Mouse (Mus musculus): Measurements from ENCODE around the gene Cbl. TPM values are rescaled to one million over a fixed set of nuclear protein-coding genes. Genes with fewer than 3 reads are reported as not detected.

Gene Cbl
- 19.6 and 20.3 TPM in 2 replicates for polyA plus RNA-seq (2016; fragmentation: Nextera tagmentation; extraction: Ambion mirVana)

- H3K4me1 ChIP-seq = peaks cover 11% of the 10 kb centered on the region
- H3K27ac ChIP-seq = peak within 1 kb of the TSS; percentile 96
- no peaks in the 10 kb centered on the region for H3K36me3 ChIP-seq
- WGBS = 0% methylated on average over 39 of the region's 76 CpGs
- peak within 1 kb of the TSS; percentile 78 for H3K4me3 ChIP-seq
- no peaks in the 10 kb centered on the region for H3K9me3 ChIP-seq
- peak within 1 kb of the TSS; percentile 78 for H3K9ac ChIP-seq
- H3K27me3 ChIP-seq = no peaks in the 10 kb centered on the region
- peak within 1 kb of the TSS; percentile 60 for H3K4me2 ChIP-seq (replicated peaks)
- ATAC-seq (ENCODE audit: insufficient number of reproducible peaks, insufficient read depth, low FRiP score, low TSS enrichment) = peak; percentile 90
These were observed at the start of gene Cbl for GRCm38 (mm10) chr9:44233802-44234478. Gene Cbl, minus strand, starts transcription at chr9:44234049.

GRCm38 (mm10) chr9:44283183-44283582 lies 49.3 kb upstream of the Cbl start:
- ATAC-seq (ENCODE audit: insufficient number of reproducible peaks, insufficient read depth, low FRiP score, low TSS enrichment) = no peak
- H3K9ac ChIP-seq = no peak overlapping the region
- H3K27ac ChIP-seq = no peak overlapping the region
- H3K4me2 ChIP-seq (replicated peaks) = no peak overlapping the region
- 0 out of 2 replicates have a peak, but pooled peaks cover 4% of the 10 kb centered on the region for H3K36me3 ChIP-seq
- no peaks in the 10 kb centered on the region for H3K9me3 ChIP-seq
- H3K27me3 ChIP-seq = peaks cover 26% of the 10 kb centered on the region
- H3K4me1 ChIP-seq = peaks cover 9% of the 10 kb centered on the region; the same call in 1 of the 2 replicates
- WGBS = 60% methylated on average over 5 of the region's 5 CpGs
- H3K4me3 ChIP-seq = no peak overlapping the region

- 89% methylated on average over 4 of the region's 4 CpGs for WGBS
These were observed 36.1 kb upstream of the Cbl start for GRCm38 (mm10) chr9:44269973-44270372.

DNA sequence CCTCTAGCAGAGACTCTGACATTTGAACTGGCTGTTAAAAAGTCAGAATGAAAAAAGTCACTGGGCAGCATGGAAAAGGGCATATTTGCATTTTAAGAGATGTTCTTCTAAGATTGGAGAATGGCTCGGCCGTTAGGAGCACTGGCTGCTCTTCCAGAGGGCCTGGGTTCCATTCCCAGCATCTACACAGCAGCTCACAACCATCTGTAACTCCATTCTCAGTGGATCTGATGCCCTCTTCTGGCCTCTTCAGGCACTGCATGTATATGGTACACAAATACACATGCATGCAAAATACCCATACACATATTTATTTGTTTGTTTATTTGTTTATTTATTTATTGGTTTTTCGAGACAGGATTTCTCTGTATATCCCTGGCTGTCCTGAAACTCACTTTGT lies 35.2 kb upstream of the Cbl start:
- 0 out of 2 replicates have a peak, but pooled peaks cover 2% of the 10 kb centered on the region for H3K27me3 ChIP-seq
- H3K27ac ChIP-seq = no peak overlapping the region
- H3K9ac ChIP-seq = no peak overlapping the region
- ATAC-seq (ENCODE audit: insufficient number of reproducible peaks, insufficient read depth, low FRiP score, low TSS enrichment) = no peak
- no peak overlapping the region for H3K4me3 ChIP-seq
- H3K4me1 ChIP-seq = 0 out of 2 replicates have a peak, but pooled peaks cover 12% of the 10 kb centered on the region
- H3K4me2 ChIP-seq (replicated peaks) = no peak overlapping the region
- H3K36me3 ChIP-seq = no peaks in the 10 kb centered on the region
- no peaks in the 10 kb centered on the region for H3K9me3 ChIP-seq
- WGBS = 81% methylated on average over 3 of the region's 3 CpGs

More at GRCm38 (mm10) chr9:44269973-44270372, 36.1 kb upstream of the Cbl start:
- Histone ChIP-seq H3K9ac (no peak overlapping the region), H3K27me3 (0 out of 2 replicates have a peak, but pooled peaks cover 2% of the 10 kb centered on the region), H3K36me3 (no peaks in the 10 kb centered on the region), H3K4me3 (no peak overlapping the region), H3K27ac (no peak overlapping the region), H3K4me1 (0 out of 2 replicates have a peak, but pooled peaks cover 12% of the 10 kb centered on the region), H3K4me2 (replicated peaks) (no peak overlapping the region), H3K9me3 (no peaks in the 10 kb centered on the region)
- ATAC-seq (ENCODE audit: insufficient number of reproducible peaks, insufficient read depth, low FRiP score, low TSS enrichment) = no peak

- H3K36me3 ChIP-seq = no peaks in the 10 kb centered on the region
- H3K4me3 ChIP-seq = peak within 1 kb of the TSS; percentile 50
- H3K4me1 ChIP-seq = 0 out of 2 replicates have a peak, but pooled peaks cover 12% of the 10 kb centered on the region
- peak within 1 kb of the TSS; percentile 79 for H3K4me2 ChIP-seq (replicated peaks)
- peak within 1 kb of the TSS; percentile 56 for H3K27ac ChIP-seq
- no peaks in the 10 kb centered on the region for H3K9me3 ChIP-seq
- peak within 1 kb of the TSS; percentile 78 for H3K9ac ChIP-seq
- H3K27me3 ChIP-seq = 0 out of 2 replicates have a peak, but pooled peaks cover 2% of the 10 kb centered on the region
- 84% methylated on average over 6 of the region's 6 CpGs for WGBS
- no peak for ATAC-seq (ENCODE audit: insufficient number of reproducible peaks, insufficient read depth, low FRiP score, low TSS enrichment)
These were observed 34.6 kb upstream of the Cbl start, which contains the start of gene Nlrx1 for GRCm38 (mm10) chr9:44268432-44268831. Gene Nlrx1, minus strand, starts transcription at chr9:44268599.

GRCm38 (mm10) chr9:44268027-44268360 lies 34.1 kb upstream of the Cbl start:
- H3K27ac ChIP-seq = peak overlapping the region; percentile 56; the same call in 1 of the 2 replicates
- no peaks in the 10 kb centered on the region for H3K9me3 ChIP-seq

GRCm38 (mm10) chr9:44267319-44268026 lies 33.6 kb upstream of the Cbl start:
- Histone ChIP-seq H3K4me2 (replicated peaks) (peak overlapping the region; percentile 79), H3K27me3 (0 out of 2 replicates have a peak, but pooled peaks cover 2% of the 10 kb centered on the region), H3K9me3 (no peaks in the 10 kb centered on the region), H3K4me3 (peak overlapping the region; percentile 50), H3K36me3 (no peaks in the 10 kb centered on the region), H3K27ac (peak overlapping the region; percentile 56), H3K4me1 (0 out of 2 replicates have a peak, but pooled peaks cover 12% of the 10 kb centered on the region), H3K9ac (peak overlapping the region; percentile 78)
- 9% methylated on average over 23 of the region's 23 CpGs for WGBS
- ATAC-seq (ENCODE audit: insufficient number of reproducible peaks, insufficient read depth, low FRiP score, low TSS enrichment) = no peak

More at GRCm38 (mm10) chr9:44268027-44268360, 34.1 kb upstream of the Cbl start:
- H3K27me3 ChIP-seq = 0 out of 2 replicates have a peak, but pooled peaks cover 2% of the 10 kb centered on the region
- peak; percentile 79 for ATAC-seq (ENCODE audit: insufficient number of reproducible peaks, insufficient read depth, low FRiP score, low TSS enrichment)
- 4% methylated on average over 28 of the region's 28 CpGs for WGBS
- 0 out of 2 replicates have a peak, but pooled peaks cover 12% of the 10 kb centered on the region for H3K4me1 ChIP-seq
- no peaks in the 10 kb centered on the region for H3K36me3 ChIP-seq
- peak overlapping the region; percentile 79 for H3K4me2 ChIP-seq (replicated peaks)
- peak overlapping the region; percentile 78 for H3K9ac ChIP-seq
- H3K4me3 ChIP-seq = peak overlapping the region; percentile 50

GRCm38 (mm10) chr9:44266478-44267226 lies 32.8 kb upstream of the Cbl start:
- Histone ChIP-seq H3K4me2 (replicated peaks) (0 out of 2 replicates have a peak overlapping the region, but pooled peaks have one; percentile 79), H3K27me3 (0 out of 2 replicates have a peak, but pooled peaks cover 2% of the 10 kb centered on the region), H3K4me1 (0 out of 2 replicates have a peak, but pooled peaks cover 12% of the 10 kb centered on the region), H3K36me3 (no peaks in the 10 kb centered on the region), H3K27ac (no peak overlapping the region), H3K9ac (0 out of 2 replicates have a peak overlapping the region, but pooled peaks have one; percentile 78), H3K9me3 (no peaks in the 10 kb centered on the region), H3K4me3 (no peak overlapping the region)
- no peak for ATAC-seq (ENCODE audit: insufficient number of reproducible peaks, insufficient read depth, low FRiP score, low TSS enrichment)
- 68% methylated on average over 8 of the region's 8 CpGs for WGBS

DNA sequence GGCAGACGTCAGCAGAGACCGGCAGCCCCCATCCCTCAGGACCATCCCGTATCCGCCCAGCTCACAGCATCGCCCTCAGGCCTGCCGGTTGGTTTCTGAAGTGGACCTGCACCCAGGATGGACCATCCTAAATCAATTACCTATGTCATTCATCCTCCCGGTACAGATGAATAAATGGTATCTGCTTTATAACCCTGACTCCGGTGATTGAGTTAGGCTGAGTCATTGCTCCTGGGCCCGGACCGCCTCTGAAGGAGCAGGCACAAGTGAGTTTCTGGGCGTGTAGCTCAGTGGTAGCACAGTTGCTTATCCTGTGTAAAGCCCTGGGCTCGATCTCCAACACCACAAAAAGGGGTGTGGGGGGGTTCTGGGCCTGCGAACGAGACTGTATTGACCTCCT lies 27.5 kb upstream of the Cbl start:
- H3K9me3 ChIP-seq = no peaks in the 10 kb centered on the region
- H3K4me3 ChIP-seq = no peak overlapping the region
- no peak overlapping the region for H3K9ac ChIP-seq
- H3K4me1 ChIP-seq = 0 out of 2 replicates have a peak, but pooled peaks cover under 1% of the 10 kb centered on the region
- no peak overlapping the region for H3K27ac ChIP-seq
- 81% methylated on average over 14 of the region's 14 CpGs for WGBS
- no peaks in the 10 kb centered on the region for H3K36me3 ChIP-seq
- H3K4me2 ChIP-seq (replicated peaks) = no peak overlapping the region
- ATAC-seq (ENCODE audit: insufficient number of reproducible peaks, insufficient read depth, low FRiP score, low TSS enrichment) = no peak
- H3K27me3 ChIP-seq = 0 out of 2 replicates have a peak, but pooled peaks cover under 1% of the 10 kb centered on the region

DNA sequence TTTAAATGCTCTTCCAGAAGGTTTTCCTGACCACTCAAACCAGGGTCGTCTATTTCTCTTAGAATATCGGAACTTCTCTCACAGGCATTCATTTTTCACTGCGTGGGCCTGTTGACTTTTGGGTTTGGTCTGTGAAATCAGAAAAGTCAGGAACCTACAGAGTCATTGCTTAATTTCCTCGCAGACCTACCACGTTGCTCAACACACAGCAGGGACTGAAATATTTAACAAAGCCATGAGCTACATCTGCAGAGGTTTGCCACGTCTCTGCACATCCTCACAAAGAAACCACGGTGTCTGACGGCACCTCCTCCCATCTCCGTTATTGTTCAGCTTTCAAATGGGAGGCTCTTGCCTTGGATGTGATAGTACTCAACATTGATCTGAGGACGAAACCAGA lies 25.2 kb upstream of the Cbl start:
- no peak overlapping the region for H3K4me2 ChIP-seq (replicated peaks)
- no peaks in the 10 kb centered on the region for H3K36me3 ChIP-seq
- 86% methylated on average over 10 of the region's 10 CpGs for WGBS

DNA sequence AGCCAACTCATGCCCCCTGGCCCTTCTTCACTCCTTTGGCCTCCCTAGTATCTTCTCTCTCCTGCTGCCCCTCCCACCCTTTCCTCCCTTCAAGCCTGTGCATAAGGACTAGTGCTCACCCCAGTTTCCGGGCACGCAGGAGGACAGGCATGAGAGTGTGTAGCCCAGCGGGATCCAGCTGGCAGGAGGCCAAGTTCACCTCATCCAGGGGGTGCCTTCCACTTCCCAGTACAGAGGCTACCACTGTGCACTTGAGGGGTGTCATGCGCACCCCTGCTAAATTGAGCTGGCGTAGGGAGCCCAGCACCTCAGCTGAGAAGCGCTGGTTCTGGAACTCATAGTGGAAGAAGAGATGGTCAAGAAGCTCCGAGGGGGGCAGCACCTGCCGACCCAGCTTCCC lies 22.4 kb upstream of the Cbl start:
- Histone ChIP-seq H3K4me1 (peaks cover 18% of the 10 kb centered on the region), H3K9ac (no peak overlapping the region), H3K27me3 (0 out of 2 replicates have a peak, but pooled peaks cover 3% of the 10 kb centered on the region), H3K4me3 (no peak overlapping the region), H3K36me3 (no peaks in the 10 kb centered on the region), H3K27ac (no peak overlapping the region), H3K9me3 (no peaks in the 10 kb centered on the region), H3K4me2 (replicated peaks) (no peak overlapping the region)
- WGBS = 77% methylated on average over 8 of the region's 8 CpGs
- 0 out of 2 replicates have a peak, but pooled peaks have one; percentile 26 for ATAC-seq (ENCODE audit: insufficient number of reproducible peaks, insufficient read depth, low FRiP score, low TSS enrichment)

More for the DNA sequence above, 25.2 kb upstream of the Cbl start:
- no peak overlapping the region for H3K9ac ChIP-seq
- H3K4me1 ChIP-seq = peaks cover 13% of the 10 kb centered on the region
- H3K27ac ChIP-seq = no peak overlapping the region
- ATAC-seq (ENCODE audit: insufficient number of reproducible peaks, insufficient read depth, low FRiP score, low TSS enrichment) = no peak
- H3K4me3 ChIP-seq = no peak overlapping the region
- 0 out of 2 replicates have a peak, but pooled peaks cover 3% of the 10 kb centered on the region for H3K27me3 ChIP-seq
- H3K9me3 ChIP-seq = no peaks in the 10 kb centered on the region
